Mouse (Mus musculus): ENCODE data around the gene Gm14862.

The Gm14862 gene

GRCm38 (mm10) chrX:9222412-9223221 is 34.1 kb downstream of the Gm14862 start:
- DNase-seq: peak; percentile 2 to 7

GRCm38 (mm10) chrX:9221736-9222135 is 35.0 kb downstream of the Gm14862 start:
- DNase-seq: no peak

- peak; percentile 28 to 66 for DNase-seq
These were observed 35.5 kb downstream of the Gm14862 start for GRCm38 (mm10) chrX:9221206-9221605.

GRCm38 (mm10) chrX:9219570-9219969 is 37.1 kb downstream of the Gm14862 start:
- DNase-seq: no peak

- peak in 1 of 2 experiments; percentile 21 for DNase-seq
These were observed 40.5 kb downstream of the Gm14862 start for GRCm38 (mm10) chrX:9216244-9216643.

GRCm38 (mm10) chrX:9205121-9205520 is 51.6 kb downstream of the Gm14862 start:
- peak in 1 of 2 experiments; percentile 1 for DNase-seq

GRCm38 (mm10) chrX:9202781-9203405 is 53.8 kb downstream of the Gm14862 start:
- peak; percentile 6 to 26 for DNase-seq

- no peak for DNase-seq
These were observed 54.7 kb downstream of the Gm14862 start for GRCm38 (mm10) chrX:9201954-9202353.

Data from kidney, adult 8-10 months (tissue).